Mouse (Mus musculus) splenic B cell, adult 2 months (primary cell): ENCODE measurements around the gene Yipf3.

ENCODE experiments used
- DNase-seq: peaks from one replicate; pipeline ENCODE4 v3.0.0-alpha.2; 2011; ENCODE audit warnings: low read depth, low spot score
- H3K27me3 ChIP-seq: 2 replicates; pipeline ENCODE4 v1.6.1; 2012; ENCODE audit warnings: mild to moderate bottlenecking, low read length, moderate library complexity, mixed read lengths; ENCODE audit not compliant: control insufficient read depth, poor library complexity, insufficient read depth, severe bottlenecking
- H3K36me3 ChIP-seq: 2 replicates; pipeline ENCODE4 v1.6.1; 2012; ENCODE audit warnings: mild to moderate bottlenecking, low read length, moderate library complexity, mixed read lengths; ENCODE audit not compliant: control insufficient read depth, poor library complexity, insufficient read depth, severe bottlenecking

The Yipf3 gene

DNA sequence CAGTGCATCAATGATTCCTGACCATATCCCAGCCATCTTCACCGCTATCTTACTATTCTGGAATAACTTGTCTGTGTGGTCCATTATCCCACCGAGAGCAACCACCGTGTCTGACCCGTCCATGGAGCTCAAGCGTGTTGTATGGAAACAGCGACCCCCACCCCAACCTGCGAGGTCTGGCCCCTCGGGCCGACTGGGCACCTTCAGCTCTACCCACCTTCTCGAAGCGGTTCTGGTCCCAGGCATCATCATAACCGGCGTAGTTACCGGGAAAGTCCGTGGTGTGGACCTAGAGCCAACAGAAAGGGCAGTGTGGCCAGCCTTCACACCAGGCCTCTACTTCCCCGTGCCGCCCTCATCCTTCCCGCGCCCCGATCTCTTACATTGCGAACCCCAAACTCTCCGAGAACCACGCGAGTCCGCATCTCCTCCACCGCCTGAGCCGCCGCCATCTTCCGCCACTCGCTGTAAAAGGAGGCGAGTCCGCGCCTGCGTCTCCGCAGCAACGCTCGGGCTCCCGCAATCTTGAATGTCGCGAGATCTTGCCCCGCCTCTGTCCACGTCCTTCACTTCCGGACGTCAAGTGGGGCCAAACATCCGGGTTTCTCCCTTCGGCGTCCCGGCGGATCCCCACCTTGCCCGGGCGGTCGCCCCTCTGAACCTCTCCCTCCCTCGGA lies at the start of gene Yipf3, which contains the start of gene Polr1c:
Gene Yipf3, plus strand, starts transcription at position 569 of the 677 bp plus-strand sequence.
Gene Polr1c, minus strand, starts transcription at position 543 of the 677 bp plus-strand sequence.
- peak; percentile 94 for DNase-seq
- Histone ChIP-seq H3K36me3 (peaks cover 6% of the 10 kb centered on the region), H3K27me3 (no peaks in the 10 kb centered on the region)

DNA sequence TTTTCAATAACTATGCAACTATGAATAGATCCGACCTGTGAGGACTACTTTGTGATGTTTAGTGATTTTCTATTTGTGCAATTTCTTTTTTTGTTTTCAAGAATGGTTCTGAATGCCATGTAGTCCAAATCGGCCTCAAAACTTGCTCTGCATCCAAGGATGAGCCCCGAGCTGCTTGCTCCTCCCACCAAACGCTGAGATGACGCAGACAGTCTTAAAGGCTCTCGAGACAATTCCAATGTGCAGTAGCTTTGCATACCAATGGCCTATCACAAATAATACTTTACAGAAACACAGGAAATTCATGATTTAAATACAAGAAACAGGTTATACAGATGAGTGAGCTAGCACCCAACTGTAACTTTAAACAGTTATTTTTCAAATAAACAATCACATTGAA lies 46.7 kb upstream of the Yipf3 start:
- DNase-seq, result peak; percentile 9

DNA sequence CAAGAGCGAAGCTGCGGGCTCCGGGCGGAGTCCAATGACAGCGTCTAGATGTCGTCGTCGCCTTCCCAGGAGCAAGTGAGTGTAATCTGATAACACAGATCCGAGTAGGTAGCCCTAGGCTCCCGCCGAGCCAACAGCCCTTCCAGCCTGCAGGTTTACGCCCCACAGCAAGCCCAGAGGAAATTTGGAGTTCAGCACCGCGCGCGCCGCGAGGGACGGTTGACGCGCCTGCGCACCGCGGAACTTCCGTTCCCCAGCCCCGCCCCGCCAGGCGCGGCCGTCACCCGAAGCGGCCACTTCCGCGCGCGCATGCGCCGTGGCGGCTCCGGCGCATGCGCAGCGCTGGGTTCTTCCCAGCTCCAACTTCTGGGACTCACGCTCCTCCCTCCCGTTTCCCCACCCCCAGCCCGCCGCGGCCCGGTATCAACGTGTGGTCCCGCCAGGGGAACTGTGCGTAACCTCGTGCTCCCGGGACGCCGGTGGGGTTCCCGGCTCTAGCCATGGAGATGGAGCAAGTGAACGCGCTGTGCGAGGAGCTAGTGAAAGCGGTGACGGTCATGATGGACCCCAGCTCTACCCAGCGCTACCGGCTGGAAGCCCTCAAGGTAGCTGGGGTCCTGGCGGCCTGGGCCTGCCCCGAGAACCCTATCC lies 45.3 kb upstream of the Yipf3 start, which contains the start of the genes Polh and Xpo5:
Gene Polh, minus strand, starts transcription at position 225 of the 651 bp plus-strand sequence.
Gene Xpo5, plus strand, starts transcription at position 362 of the 651 bp plus-strand sequence.
- Histone ChIP-seq H3K36me3 (peaks cover 6% of the 10 kb centered on the region), H3K27me3 (no peaks in the 10 kb centered on the region)
- DNase-seq, result peak; percentile 96

More for the DNA sequence above, 46.7 kb upstream of the Yipf3 start:
- Histone ChIP-seq H3K36me3 (0 out of 2 replicates have a peak, but pooled peaks cover 2% of the 10 kb centered on the region), H3K27me3 (no peaks in the 10 kb centered on the region)

DNA sequence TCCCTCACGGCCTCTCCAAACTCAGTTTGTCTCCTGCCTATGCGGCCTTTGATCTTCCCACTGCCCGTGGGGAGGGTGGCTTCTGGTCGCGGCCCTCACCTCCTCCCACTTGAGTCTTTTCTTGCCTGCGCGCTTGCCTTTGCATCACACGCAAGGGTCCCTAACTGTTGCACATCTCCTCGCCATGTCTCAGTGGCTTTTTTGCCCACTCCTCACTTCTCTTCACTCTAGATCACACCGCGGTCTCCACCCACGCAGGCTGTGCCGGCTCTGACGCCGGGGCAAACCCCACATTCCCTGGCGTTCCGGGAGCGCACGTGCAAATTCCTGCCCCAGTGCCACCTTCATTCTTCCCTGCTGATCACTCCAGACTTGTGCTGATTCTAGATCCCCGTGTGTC lies 44.8 kb upstream of the Yipf3 start:
- peaks cover 9% of the 10 kb centered on the region for H3K36me3 ChIP-seq
- no peak for DNase-seq
- H3K27me3 ChIP-seq, result no peaks in the 10 kb centered on the region

DNA sequence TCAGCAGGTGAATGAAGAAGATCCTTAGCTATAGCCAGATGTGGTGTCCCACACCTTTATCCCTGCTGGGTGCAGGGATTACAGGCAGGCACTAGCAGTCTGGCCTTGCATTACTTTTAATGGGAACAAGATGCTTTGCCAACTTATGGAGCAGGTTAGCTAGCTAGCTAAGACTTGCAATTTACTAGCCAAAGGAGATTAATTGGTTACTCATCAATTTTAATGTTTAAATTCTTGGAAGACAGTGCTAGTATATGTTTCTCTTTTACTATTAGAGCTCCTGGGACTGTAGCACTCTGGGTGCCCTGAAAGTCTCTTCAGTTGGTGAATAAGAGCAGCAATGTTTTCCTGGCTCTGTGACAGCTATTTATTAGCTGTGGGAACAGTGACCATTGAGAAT lies 41.2 kb upstream of the Yipf3 start:
- H3K27me3 ChIP-seq, result no peaks in the 10 kb centered on the region
- peaks cover 16% of the 10 kb centered on the region for H3K36me3 ChIP-seq
- DNase-seq, result no peak

DNA sequence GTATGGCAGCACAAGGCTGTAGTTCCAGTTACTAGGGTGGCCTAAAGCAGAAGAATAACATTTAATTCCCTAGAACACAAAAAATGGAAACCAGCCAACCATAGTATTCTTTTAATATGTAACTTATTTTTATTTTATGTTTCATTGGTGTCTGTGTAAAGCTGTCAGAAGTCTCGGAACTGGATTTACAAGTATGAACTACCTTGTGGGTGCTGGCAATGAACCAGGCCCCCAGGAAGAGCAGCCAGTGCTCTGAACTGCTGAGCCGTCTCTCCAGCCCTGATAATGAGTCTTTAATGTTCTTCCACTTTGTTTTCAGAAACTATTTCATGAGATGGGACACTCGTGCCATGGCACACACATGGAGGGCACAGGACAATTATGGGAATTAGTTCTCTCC lies 37.3 kb upstream of the Yipf3 start:
- H3K36me3 ChIP-seq, result peaks cover 18% of the 10 kb centered on the region
- no peaks in the 10 kb centered on the region for H3K27me3 ChIP-seq
- DNase-seq, result no peak

DNA sequence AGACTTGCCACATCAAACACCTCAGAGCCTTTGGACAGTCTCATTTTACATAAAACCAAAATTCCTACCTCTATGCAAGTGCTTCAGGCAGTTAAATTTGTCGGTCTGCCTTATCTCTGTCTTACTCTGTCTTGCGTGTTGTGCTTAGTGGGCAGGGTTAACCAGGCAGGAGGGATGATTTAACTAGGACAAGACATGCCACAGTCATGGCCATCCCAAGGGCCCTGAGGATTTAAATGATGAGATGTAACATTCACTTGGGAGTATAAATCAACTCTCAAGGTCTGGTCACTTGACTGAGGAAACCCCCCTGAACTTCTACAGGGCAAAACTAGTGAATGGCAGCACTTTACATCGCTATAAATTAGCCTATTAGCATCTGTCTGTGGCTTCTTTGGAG lies 26.3 kb upstream of the Yipf3 start:
- Histone ChIP-seq H3K36me3 (peaks cover 12% of the 10 kb centered on the region), H3K27me3 (no peaks in the 10 kb centered on the region)
- DNase-seq, result no peak

DNA sequence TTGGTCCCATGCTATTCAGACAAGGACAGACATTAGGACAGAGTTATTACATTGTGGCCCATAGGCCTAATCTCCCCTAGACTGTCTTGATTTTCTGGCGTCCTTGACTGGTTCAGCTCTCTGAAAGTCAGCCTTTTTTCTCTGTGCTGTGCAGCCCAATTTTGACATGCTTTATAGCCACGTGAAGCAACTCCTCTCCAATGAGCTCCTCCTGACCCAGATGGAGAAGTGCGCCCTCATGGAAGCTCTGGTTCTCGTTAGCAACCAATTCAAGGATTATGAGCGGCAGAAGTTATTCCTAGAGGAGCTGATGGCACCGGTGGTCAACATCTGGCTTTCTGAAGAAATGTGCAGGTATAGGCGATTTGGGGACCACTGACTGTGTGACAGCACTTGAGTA lies 20.3 kb upstream of the Yipf3 start:
- DNase-seq, result no peak
- H3K36me3 ChIP-seq, result peaks cover 15% of the 10 kb centered on the region

DNA sequence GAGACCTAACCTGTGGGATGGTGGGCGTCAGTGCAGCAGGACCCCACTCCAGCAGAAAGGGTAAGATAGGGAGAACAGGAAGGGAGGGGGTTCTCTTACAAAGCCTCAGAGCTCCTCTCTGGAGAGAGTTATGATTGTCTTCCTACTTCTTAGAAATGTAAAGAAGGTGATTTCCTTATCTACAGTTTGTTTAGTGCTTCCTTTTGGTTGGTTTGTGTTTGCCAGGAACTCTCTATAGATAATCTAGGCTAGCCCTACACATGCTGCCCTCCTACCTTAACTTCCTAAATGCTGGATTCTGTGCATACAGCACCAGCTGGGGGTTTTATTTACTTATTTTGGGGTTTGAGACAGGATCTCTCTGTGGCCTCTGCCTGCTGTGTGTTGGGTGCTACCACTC lies 11.8 kb upstream of the Yipf3 start:
- Histone ChIP-seq H3K36me3 (peaks cover 13% of the 10 kb centered on the region), H3K27me3 (no peaks in the 10 kb centered on the region)
- no peak for DNase-seq

More for the DNA sequence above, 20.3 kb upstream of the Yipf3 start:
- no peaks in the 10 kb centered on the region for H3K27me3 ChIP-seq

DNA sequence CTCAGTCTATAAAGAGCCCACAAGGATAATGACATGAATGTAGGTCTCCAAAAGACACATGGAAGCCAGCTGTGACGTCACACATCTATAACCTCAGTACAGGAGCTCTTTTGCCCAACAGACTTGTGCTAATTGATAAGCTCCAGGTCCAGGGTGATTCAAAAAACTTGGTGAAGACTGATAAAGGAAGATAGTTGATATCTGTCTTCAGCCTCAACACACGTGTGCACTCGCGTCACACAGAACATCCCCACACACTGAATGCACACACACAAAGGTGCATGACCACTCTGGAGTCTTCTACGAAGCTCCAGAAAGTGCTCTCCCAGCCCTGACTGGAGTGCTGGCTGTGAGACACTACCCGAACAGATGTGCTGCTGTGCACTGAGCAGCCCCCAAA lies 10.8 kb upstream of the Yipf3 start:
- DNase-seq, result no peak
- H3K27me3 ChIP-seq, result no peaks in the 10 kb centered on the region
- peaks cover 15% of the 10 kb centered on the region for H3K36me3 ChIP-seq

DNA sequence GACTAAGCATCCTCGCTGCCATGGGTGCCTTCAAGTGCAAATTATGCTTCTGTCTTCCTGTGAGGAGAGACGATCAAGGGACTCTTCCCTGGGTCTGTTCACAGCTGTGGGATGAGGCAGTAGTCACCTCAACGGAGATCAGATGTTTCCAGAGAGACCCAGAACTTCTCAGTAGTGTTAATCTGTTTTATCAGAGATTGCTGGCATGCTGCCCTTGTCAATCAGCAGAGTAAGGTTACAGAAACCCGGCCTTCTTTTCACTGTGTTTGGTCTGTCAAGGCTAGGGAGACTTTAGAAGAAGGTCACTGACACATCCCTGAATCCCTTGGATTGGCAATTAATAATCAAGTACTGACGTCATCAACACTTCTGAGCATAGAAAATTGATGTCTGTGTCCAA lies 10.4 kb upstream of the Yipf3 start:
- peaks cover 17% of the 10 kb centered on the region for H3K36me3 ChIP-seq
- no peaks in the 10 kb centered on the region for H3K27me3 ChIP-seq
- DNase-seq, result no peak

DNA sequence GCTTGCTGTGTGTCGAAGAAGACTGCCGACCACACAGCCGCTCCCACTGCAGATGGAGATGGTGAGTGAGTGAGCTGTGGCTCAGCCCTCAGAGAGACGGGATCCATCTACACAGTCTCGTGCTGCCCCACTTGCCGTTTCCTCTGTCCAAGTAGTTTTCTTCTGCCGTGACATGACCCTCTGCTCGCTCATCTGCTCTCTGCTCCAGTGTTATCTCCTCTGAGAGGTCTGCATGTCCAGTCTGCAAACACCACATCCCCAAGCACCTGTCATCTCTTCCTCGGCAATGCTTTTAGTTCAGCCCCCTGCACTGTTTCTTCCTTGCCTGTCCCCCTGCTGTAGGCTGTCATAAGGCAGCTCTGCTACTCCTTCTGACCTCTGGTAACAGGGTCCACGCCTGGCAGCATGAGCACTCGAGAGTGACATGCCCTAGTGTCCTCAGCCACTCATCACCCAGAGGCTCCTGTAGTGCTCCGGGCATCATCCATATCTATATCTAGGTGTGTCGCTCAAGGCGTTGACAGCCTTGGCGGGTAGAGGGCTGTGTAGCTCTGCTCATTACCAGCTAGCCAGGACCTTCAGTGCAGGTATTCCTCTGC lies 8.3 kb upstream of the Yipf3 start:
- DNase-seq, result no peak
- peaks cover 13% of the 10 kb centered on the region for H3K36me3 ChIP-seq
- H3K27me3 ChIP-seq, result no peaks in the 10 kb centered on the region

DNA sequence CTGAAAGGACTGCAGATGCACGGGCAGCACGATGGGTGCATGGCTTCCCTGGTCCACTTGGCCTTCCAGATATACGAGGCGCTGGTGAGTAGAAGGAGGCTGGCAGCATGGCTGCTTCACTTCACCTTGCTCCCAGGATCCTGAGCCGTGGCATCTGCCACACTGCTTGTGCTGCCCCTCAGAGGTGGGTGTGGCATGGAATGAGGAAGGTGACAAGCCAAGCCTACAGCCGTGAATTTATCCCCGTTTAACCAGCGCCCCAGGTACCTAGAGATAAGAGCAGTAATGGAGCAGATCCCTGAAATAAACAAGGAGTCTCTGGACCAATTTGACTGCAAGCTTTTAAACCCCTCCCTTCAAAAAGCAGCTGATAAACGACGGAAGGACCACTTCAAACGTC lies 6.4 kb upstream of the Yipf3 start:
- Histone ChIP-seq H3K36me3 (peaks cover 12% of the 10 kb centered on the region; the same call in 1 of the 2 replicates), H3K27me3 (no peaks in the 10 kb centered on the region)

DNA sequence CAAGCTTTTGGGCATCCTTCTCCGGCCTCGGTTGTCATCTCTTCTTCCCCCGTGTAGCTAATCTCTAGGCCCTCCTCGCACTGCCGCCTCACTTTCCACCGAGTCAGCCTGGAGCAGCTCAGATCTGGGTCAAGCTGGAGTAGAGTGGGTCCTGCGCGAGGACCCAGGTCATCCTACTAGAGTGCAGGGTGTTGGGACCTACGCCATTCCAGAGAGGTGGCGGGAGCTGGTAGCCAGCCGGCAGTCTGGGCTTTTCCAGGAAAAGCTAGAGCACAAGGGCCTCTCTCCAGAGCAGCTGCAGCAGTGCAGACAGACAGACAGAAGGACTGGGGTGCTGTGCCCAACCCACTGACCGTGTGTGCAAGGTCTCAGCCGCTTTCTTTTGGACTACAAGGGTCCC lies 5.6 kb upstream of the Yipf3 start:
- Histone ChIP-seq H3K36me3 (peaks cover 9% of the 10 kb centered on the region; the same call in 1 of the 2 replicates), H3K27me3 (no peaks in the 10 kb centered on the region)
- DNase-seq, result no peak

More for the DNA sequence above, 6.4 kb upstream of the Yipf3 start:
- no peak for DNase-seq

DNA sequence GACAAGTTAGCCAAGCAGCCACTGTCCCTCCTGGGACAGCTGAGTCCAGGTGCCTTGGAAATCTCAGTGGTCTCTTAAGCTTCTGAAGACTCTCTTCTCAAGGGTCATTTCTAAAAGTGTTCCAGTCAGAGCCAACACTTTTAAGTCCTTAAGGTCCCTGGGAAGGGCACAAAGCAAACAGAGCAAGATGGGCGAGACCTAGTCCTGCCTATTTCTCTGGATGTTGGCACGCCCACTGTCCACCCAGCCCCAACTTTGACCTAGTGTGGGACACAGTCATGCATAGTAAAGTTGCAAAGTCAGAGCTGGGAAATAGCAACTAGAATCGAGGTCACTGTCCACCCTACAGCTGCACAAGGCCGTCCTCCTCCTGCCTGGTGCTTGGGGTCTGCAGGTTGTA lies 4.9 kb upstream of the Yipf3 start:
- no peak for DNase-seq

More for the DNA sequence above, 4.9 kb upstream of the Yipf3 start:
- no peaks in the 10 kb centered on the region for H3K27me3 ChIP-seq
- H3K36me3 ChIP-seq, result peaks cover 8% of the 10 kb centered on the region; the same call in 1 of the 2 replicates
